Mouse (Mus musculus) stomach, postnatal 0 days (tissue): Measurements from ENCODE around the gene Ctnnb1. TPM values are rescaled to one million over a fixed set of nuclear protein-coding genes. Genes with fewer than 3 reads are reported as not detected.

Experiments
- ATAC-seq: fragments of 200-750 bp; cut with Nextera tagmentation; 2 replicates; pipeline ENCODE4 v1.8.0; 2017; ENCODE audit not compliant: low FRiP score, low TSS enrichment
- DNase-seq: peaks from one replicate; pipeline ENCODE4 v3.0.0-alpha.2; 2016; ENCODE audit warnings: low spot score
- H3K27ac ChIP-seq: fragments of 300-500 bp; sonication (generic); replicated peaks from 2 replicates; pipeline ENCODE4 v1.5.1; 2014; ENCODE audit warnings: mild to moderate bottlenecking, control low read depth
- H3K27me3 ChIP-seq: fragments of 300-500 bp; sonication (generic); 2 replicates; pipeline ENCODE4 v1.6.1; 2014; ENCODE audit warnings: low read length; ENCODE audit not compliant: control insufficient read depth, insufficient read depth
- H3K36me3 ChIP-seq: fragments of 300-500 bp; sonication (generic); 2 replicates; pipeline ENCODE4 v1.6.1; 2014; ENCODE audit warnings: low read length, mixed read lengths; ENCODE audit not compliant: control insufficient read depth, insufficient read depth
- H3K4me1 ChIP-seq: fragments of 300-500 bp; sonication (generic); replicated peaks from 2 replicates; pipeline ENCODE4 v1.6.1; 2014; ENCODE audit warnings: antibody characterized with exemption; ENCODE audit not compliant: control insufficient read depth, insufficient read depth
- H3K4me2 ChIP-seq: fragments of 300-500 bp; sonication (generic); replicated peaks from 2 replicates; pipeline ENCODE4 v1.6.1; 2014; ENCODE audit warnings: low read depth, mild to moderate bottlenecking, control low read depth, moderate library complexity
- H3K4me3 ChIP-seq: fragments of 300-500 bp; sonication (generic); 2 replicates; pipeline ENCODE4 v1.5.1; 2014; ENCODE audit warnings: low read depth, low read length, control low read depth
- H3K9ac ChIP-seq: fragments of 300-500 bp; sonication (generic); 2 replicates; pipeline ENCODE4 v1.6.1; 2014; ENCODE audit warnings: mild to moderate bottlenecking, low read length, control low read depth, mixed read lengths
- H3K9me3 ChIP-seq: fragments of 300-500 bp; sonication (generic); 2 replicates; pipeline ENCODE4 v1.6.1; 2016; ENCODE audit warnings: low read length; ENCODE audit not compliant: control insufficient read depth
- CTCF ChIP-seq: IDR thresholded peaks from 2 replicates; pipeline ENCODE4 v1.5.1; 2016; ENCODE audit warnings: antibody characterized with exemption, low read depth, mild to moderate bottlenecking, moderate library complexity
- EP300 ChIP-seq: optimal IDR thresholded peaks from 2 replicates; pipeline ENCODE3; 2016; ENCODE audit warnings: antibody characterized with exemption
- WGBS: fragments of 180-500 bp; shearing (Covaris S2); extraction: QIAGEN DNeasy Blood & Tissue Kit; methylation state at CpG from one replicate; pipeline ENCODE4 v1.1.7; 2014; 5-methylcytosine and 5-hydroxymethylcytosine counted together
- polyA plus RNA-seq: library from polyadenylated mRNA; unstranded; fragments of >200 nt; fragmentation: Nextera tagmentation; extraction: Ambion mirVana; gene quantifications from 2 replicates; pipeline ENCODE4 v1.2.1, GENCODE M21; 2015

The Ctnnb1 gene
- polyA plus RNA-seq, 1 experiment from 2014 or later = 220 TPM

- H3K4me2 ChIP-seq = no peak overlapping the region
- no peaks in the 10 kb centered on the region for H3K27me3 ChIP-seq
- no peak overlapping the region for H3K4me3 ChIP-seq
- no peak for TF ChIP-seq EP300
- peaks cover 7% of the 10 kb centered on the region; the same call in 1 of the 2 replicates for H3K4me1 ChIP-seq
- DNase-seq (no peak), ATAC-seq (no peak)
- H3K27ac ChIP-seq = no peak overlapping the region
- no peaks in the 10 kb centered on the region for H3K9me3 ChIP-seq
- no peak overlapping the region for H3K9ac ChIP-seq
- no peaks in the 10 kb centered on the region; the same call in 1 of the 2 replicates for H3K36me3 ChIP-seq
- WGBS = 40% methylated on average over 1 of the region's 1 CpGs
These were observed 14.7 kb downstream of the Ctnnb1 start for GRCm38 (mm10) chr9:120943757-120944156.

- Histone ChIP-seq H3K4me1 (peaks cover 5% of the 10 kb centered on the region; the same call in 1 of the 2 replicates), H3K36me3 (no peaks in the 10 kb centered on the region; the same call in 1 of the 2 replicates), H3K9ac (no peak overlapping the region), H3K9me3 (no peaks in the 10 kb centered on the region), H3K27ac (no peak overlapping the region), H3K27me3 (no peaks in the 10 kb centered on the region), H3K4me3 (no peak overlapping the region), H3K4me2 (no peak overlapping the region)
- TF ChIP-seq EP300 (no peak), CTCF (no peak)
- 41% methylated on average over 3 of the region's 3 CpGs for WGBS
- DNase-seq (no peak), ATAC-seq (no peak)
These were observed 15.2 kb downstream of the Ctnnb1 start for GRCm38 (mm10) chr9:120944211-120944610.

GRCm38 (mm10) chr9:120946131-120946530 is 17.1 kb downstream of the Ctnnb1 start:
- TF ChIP-seq EP300 = no peak
- no peak for TF ChIP-seq CTCF

GRCm38 (mm10) chr9:120948832-120949231 is 19.8 kb downstream of the Ctnnb1 start:
- Histone ChIP-seq H3K4me1 (no peaks in the 10 kb centered on the region), H3K27ac (peak overlapping the region; percentile 30; the same call in 1 of the 2 replicates), H3K9me3 (no peaks in the 10 kb centered on the region), H3K36me3 (peaks cover 32% of the 10 kb centered on the region), H3K9ac (no peak overlapping the region), H3K4me2 (no peak overlapping the region), H3K27me3 (no peaks in the 10 kb centered on the region), H3K4me3 (no peak overlapping the region)
- TF ChIP-seq CTCF = no peak
- TF ChIP-seq EP300 = no peak
- 86% methylated on average over 1 of the region's 1 CpGs for WGBS
- DNase-seq (no peak), ATAC-seq (no peak)

More at GRCm38 (mm10) chr9:120946131-120946530, 17.1 kb downstream of the Ctnnb1 start:
- no peak overlapping the region for H3K4me2 ChIP-seq
- no peak overlapping the region for H3K9ac ChIP-seq
- peaks cover 5% of the 10 kb centered on the region; the same call in 1 of the 2 replicates for H3K4me1 ChIP-seq
- H3K9me3 ChIP-seq = no peaks in the 10 kb centered on the region
- H3K36me3 ChIP-seq = peaks cover 7% of the 10 kb centered on the region
- WGBS = 48% methylated on average over 8 of the region's 8 CpGs
- no peak for ATAC-seq
- no peak overlapping the region; the same call in 1 of the 2 replicates for H3K27ac ChIP-seq
- H3K27me3 ChIP-seq = no peaks in the 10 kb centered on the region
- no peak overlapping the region for H3K4me3 ChIP-seq
- no peak for DNase-seq

GRCm38 (mm10) chr9:120950761-120951160 is 21.7 kb downstream of the Ctnnb1 start:
- H3K4me1 ChIP-seq = no peaks in the 10 kb centered on the region
- no peaks in the 10 kb centered on the region for H3K9me3 ChIP-seq
- H3K27ac ChIP-seq = no peak overlapping the region
- no peak for DNase-seq
- peaks cover 47% of the 10 kb centered on the region for H3K36me3 ChIP-seq
- H3K27me3 ChIP-seq = no peaks in the 10 kb centered on the region
- no peak overlapping the region for H3K4me2 ChIP-seq
- no peak for ATAC-seq
- no peak overlapping the region for H3K4me3 ChIP-seq
- TF ChIP-seq EP300 = no peak
- TF ChIP-seq CTCF = no peak
- 82% methylated on average over 12 of the region's 12 CpGs for WGBS
- H3K9ac ChIP-seq = no peak overlapping the region

DNA sequence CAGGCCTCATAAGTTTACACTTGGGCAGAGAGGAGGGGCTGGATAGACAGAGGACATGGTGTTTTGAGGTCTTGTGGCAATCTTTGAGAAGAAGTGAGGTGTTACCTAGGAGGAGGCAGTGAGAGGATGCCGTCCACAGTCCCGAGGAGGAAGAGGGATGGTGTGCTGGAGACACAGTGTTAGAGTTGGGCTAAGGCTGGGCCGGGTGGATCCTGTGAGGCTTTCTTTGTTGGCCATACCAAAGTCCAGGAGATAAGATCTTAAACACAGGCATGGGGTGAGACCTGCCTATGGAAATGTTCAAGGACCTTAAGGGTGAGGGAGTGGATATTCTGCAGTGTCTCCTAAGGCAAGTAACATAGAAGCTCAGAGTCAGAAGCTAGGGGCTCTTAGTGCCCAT is 22.9 kb downstream of the Ctnnb1 start:
- no peak overlapping the region for H3K9ac ChIP-seq
- DNase-seq (peak; percentile 37), ATAC-seq (peak; percentile 70)
- no peaks in the 10 kb centered on the region for H3K9me3 ChIP-seq
- no peak overlapping the region for H3K4me3 ChIP-seq
- H3K27ac ChIP-seq = no peak overlapping the region
- no peaks in the 10 kb centered on the region for H3K4me1 ChIP-seq
- no peak for TF ChIP-seq EP300
- 66% methylated on average over 3 of the region's 3 CpGs for WGBS
- H3K4me2 ChIP-seq = no peak overlapping the region
- no peaks in the 10 kb centered on the region for H3K27me3 ChIP-seq
- peaks cover 58% of the 10 kb centered on the region for H3K36me3 ChIP-seq
